Mouse (Mus musculus) 416B (cell line): ENCODE measurements around the gene Cdh5.
"Not testable (repeated sequence)": the region's sequence is repeated elsewhere in the genome, so short reads cannot be mapped to it uniquely, and the experiment has no call there.

Experiments used
- DNase-seq: peaks from one replicate; pipeline ENCODE4 v3.0.0; 2011; ENCODE audit warnings: low read depth

Cdh5 gene

DNA sequence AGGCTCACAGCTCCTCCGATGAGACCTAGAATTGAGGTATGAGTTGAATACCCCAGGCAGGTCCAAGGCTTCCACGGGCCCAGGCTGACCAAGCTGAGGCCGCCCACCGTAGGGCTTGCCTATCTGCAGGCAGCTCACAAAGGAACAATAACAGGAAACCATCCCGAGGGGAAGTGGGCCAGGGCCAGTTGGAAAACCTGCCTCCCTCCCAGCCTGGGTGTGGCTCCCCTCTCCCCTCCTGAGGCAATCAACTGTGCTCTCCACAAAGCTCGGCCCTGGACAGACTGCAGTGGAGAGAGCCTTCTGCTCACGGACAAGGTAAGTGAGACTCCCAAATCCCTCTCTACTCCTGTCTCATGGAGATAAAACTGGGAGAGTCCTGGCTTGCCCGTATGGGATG, at the start of gene Cdh5:
Gene Cdh5, plus strand, starts transcription at position 211 of the 400 bp plus-strand sequence.
- no peak for DNase-seq

DNA sequence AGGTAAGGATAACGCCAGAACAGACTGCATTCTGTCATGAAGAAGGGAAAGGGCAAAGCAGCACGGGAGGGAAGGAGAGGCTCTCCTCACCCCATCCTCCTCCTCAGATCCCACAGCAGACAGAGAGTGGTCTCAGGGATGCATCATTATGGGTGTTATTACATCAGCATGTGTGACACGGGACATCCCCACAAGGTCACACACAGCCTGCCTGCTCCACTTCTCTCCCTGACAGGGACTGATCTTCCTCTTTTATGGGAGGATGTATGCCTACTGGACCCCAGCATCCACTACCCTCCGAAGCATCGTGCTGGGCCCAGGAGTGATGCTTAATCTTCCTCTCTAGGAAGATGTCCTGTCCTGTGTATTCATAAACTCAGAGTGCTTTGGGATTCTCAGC, 41.5 kb upstream of the Cdh5 start:
- DNase-seq = no peak

DNA sequence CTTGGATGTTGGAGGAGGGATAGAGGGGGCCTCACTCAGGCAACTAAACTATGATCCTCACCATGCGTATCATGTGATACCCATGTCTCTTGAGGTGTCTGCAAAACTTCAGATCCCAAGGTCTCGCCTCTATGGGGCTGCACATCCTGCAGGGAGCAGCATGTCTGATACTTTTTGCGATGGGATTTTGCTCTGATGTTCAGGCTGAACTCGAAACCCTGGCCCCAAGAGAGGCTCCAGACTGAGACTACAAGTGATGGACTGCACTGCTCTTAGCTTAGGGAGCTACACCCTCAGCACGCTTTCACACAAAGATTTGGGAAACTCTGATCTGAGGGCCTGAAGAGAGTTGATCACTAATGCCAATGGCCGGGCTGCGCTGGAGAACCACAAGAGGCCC, 41.0 kb upstream of the Cdh5 start:
- no peak for DNase-seq

DNA sequence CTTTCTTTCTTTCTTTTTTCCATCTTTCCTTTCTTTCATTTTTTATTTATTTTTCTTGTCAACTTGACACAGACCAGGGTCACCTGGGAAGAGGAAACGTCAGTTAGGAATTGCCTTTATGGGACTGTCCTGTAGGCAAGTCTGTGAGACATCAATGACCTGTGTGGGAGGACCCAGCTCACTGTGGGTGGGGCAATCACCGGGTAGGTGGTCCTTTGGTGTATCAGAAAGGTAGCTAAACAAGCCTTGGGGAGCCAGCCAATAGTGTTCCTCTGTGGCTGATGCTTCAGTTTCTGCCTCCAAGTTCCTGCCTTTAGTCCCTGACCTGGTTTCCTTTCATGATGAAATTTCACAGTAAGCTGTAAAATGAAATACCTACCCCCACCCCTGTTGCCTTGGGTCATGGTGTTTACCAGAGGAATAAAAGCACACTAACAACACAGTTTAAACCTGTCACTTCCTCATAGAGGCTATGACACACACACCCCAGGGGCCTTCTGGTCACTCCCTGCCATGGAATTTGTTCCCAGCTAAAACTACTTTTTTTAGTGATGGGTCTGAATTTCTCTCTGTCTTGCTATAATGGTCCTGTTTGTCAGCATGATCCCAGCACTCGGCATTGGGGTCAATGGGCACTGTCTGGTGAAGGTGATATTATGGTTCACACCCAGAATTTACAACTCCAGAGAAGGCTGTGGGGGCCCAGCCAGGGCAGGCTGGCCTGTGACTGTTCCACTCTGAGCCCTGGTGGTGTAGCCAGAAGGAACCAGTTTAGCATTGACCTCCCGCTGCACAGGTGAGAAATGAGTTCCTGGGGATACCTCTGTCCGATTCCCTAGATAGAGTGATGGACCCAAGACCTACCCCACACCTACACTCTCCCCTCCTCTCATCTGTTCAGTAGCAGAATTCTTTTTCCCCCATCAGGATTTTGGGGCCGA, 40.1 kb upstream of the Cdh5 start:
- no peak for DNase-seq

- no peak for DNase-seq
Observed at GRCm38 (mm10) chr8:104061989-104062820, 39.2 kb upstream of the Cdh5 start.

DNA sequence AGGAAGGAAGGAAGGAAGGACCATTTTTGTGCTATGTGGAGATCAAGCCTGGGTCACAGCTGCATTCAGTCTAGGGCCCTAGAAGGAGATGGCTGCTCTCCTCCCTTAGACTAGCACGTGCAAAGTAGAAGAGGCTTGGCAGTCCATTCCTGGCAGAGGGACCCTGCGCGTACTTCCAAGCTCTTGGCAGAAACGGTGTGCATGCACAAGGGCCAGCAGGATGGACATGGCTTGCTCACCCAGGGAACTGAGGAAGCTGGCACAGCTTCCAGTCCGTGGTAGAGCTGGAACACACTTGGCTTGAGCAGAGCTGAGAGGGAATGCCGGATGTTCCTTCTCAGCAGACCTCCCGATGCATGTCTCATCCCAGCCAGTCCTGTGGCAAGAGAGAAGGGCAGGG, 36.2 kb upstream of the Cdh5 start:
- no peak for DNase-seq

GRCm38 (mm10) chr8:104065906-104066518, 35.4 kb upstream of the Cdh5 start:
- no peak for DNase-seq

GRCm38 (mm10) chr8:104067390-104067925, 34.0 kb upstream of the Cdh5 start:
- DNase-seq = no peak

GRCm38 (mm10) chr8:104068421-104069035, 32.9 kb upstream of the Cdh5 start:
- DNase-seq = no peak

GRCm38 (mm10) chr8:104070201-104070865, 31.1 kb upstream of the Cdh5 start:
- DNase-seq = not testable (repeated sequence)

DNA sequence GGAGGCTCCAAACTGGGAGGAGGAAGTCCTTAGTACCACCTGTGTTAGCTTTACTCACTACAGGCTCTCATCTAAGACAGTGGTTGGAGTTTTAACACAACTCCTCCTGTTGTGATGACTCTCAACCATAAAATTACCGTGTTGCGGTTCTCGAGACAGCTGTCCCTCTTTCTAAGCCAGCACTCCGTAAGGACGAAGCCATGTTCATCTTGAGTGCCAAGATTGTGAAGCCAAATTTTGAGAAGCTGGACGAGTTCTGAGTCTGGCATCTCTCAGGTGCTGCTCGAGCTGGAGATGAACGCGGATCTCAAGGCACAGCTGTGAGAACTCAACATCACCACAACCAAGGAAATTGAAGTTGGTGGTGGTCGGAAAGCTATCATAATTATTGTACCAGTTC, 30.5 kb upstream of the Cdh5 start:
- no peak for DNase-seq

- no peak for DNase-seq
Observed at GRCm38 (mm10) chr8:104075079-104075478, 26.3 kb upstream of the Cdh5 start.

DNA sequence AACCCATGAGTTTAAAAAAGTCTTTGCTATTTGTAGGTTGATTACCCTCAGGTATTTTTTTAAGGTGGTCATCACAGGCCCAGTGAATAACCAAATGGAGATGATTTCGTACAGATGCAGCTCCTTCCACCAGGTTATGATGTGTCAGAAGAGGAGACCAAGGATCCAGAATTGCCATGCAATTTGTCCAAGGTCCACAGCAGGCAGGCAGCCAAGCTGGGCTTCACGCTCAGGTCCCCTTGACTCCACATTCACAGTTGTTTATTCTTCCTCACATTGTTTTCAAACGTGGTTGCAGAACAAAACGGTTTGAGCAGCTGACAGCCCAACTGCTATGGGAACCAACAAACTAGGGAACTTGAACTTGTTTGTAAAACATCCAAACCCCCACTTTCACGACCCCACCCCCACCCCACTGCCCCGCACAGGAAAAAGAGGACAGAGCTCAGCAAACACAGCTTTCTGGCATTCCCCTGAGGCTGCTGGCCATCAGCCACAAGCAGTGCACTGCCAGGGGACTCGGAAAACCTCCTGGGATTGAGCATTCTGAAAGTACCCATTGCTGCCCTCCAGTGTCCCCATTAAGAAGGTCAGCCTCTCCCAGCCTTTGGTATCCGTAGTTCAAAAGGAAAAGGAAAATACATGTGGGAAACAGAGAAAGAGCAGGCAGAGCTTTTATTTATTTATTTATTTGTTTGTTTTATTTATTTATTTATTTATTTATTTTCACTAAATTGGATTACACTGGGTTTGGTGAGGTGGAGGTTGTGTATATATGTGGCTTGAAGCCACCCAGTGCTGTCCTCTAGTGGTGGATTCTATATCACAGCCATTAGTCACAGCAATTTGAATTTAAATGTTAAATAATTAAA, 24.6 kb upstream of the Cdh5 start:
- peak; percentile 59 for DNase-seq

GRCm38 (mm10) chr8:104078091-104078490, 23.3 kb upstream of the Cdh5 start:
- DNase-seq = no peak

DNA sequence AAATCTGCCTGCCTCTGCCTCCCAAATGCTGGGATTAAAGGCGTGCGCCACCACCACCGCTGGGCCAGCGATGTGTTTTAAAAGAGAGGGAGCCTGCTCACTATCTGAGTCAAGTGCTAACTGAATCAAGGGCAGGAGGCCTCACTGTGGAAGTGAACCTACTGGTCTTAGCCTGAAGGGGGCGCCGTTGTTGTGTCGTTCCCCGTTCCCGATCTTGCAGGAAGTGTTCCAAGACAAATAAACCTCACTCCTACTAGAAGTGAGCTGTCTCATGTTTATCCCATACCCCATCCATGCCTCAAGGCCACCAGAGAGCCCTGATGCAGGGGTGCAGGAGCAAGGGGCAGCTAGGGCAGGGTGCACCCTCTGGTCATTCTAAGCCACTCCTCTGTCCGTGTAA, 16.1 kb upstream of the Cdh5 start:
- DNase-seq = peak; percentile 33

DNA sequence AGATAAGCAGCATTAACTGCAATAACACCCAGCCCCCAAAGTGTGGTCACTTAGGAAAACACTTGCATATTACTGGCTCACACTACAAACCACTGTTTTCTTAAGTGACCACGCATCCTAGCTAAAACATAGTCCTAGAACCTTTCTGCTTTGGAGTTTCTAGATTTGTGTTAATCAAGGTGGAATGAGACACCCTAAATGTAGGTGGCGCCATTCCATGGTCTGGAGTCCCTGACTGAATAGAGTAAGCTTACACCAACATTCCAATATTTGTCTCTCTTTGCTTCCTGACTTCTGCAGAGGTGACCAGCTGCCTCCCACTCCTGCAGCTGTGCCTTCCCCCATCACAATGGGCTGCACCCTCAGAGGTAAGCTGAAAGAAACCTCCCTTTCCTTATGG, 14.8 kb upstream of the Cdh5 start:
- DNase-seq = peak; percentile 29

GRCm38 (mm10) chr8:104087091-104087490, 14.3 kb upstream of the Cdh5 start:
- no peak for DNase-seq

DNA sequence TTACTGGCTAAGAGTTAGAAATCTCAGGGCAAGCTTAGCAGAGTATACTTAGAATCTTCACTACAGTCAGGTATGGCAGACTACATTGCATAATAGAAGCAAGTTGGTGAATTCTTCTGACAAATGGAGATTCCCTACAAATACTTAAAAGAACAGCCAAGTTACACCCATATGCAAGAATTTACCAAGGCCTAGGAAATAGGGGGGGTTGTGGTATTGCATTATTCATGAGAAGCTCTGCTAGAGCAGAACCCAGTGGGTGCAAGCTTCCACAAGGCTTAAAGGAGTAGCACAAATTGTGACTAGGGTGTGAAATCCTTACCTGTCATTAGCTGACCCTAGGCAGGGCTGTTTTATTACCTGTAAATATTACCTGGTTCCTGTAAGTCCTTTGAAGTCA, 13.5 kb upstream of the Cdh5 start:
- DNase-seq = not testable (repeated sequence)

GRCm38 (mm10) chr8:104088881-104089280, 12.5 kb upstream of the Cdh5 start:
- no peak for DNase-seq
